Mouse (Mus musculus): ENCODE measurements around the gene Zscan2.

Zscan2 gene

DNA sequence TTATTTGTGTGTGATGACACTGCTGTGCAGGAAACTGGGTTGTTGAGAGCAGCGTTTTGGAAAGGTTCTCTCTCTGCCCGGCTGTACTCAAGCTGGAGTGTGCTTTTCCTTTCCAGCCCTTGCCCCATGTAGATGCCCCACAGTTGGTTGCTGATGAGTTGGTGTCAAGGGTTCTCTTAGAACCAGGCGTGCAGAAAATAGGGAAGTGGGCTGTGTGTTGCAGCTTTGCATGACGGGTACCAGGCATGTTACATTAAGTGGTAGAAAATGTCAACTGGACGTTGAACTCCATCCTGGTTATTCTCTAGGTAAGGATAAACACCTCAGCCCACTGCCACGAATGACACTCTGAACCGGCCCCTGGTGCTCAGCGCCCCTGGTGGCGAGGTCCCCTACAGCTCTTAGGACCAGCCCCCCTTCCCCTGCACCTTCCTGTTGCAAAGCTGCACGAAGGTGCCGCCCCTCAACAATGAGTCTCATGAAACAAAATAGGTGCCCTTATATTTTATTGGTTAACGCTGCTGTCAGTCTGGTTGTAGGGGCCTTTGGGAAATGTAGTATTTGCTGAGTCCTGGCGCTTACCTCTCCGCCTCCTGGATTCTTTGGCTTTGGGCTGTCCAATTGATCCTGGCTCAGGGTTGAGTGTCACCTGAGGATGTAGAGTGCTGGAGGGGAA, 22.2 kb downstream of the Zscan2 start:
- peak; percentile 96 for DNase-seq (ENCODE audit: low read depth, low spot score)

- DNase-seq (ENCODE audit: low read depth, low spot score): peak; percentile 56
Measured at GRCm38 (mm10) chr7:80885666-80886065, 24.9 kb downstream of the Zscan2 start.

GRCm38 (mm10) chr7:80888595-80888994, 27.9 kb downstream of the Zscan2 start:
- DNase-seq (ENCODE audit: low read depth, low spot score): peak; percentile 58

- peak; percentile 94 for DNase-seq (ENCODE audit: low read depth, low spot score)
Measured at GRCm38 (mm10) chr7:80889021-80889511, 28.3 kb downstream of the Zscan2 start.

DNA sequence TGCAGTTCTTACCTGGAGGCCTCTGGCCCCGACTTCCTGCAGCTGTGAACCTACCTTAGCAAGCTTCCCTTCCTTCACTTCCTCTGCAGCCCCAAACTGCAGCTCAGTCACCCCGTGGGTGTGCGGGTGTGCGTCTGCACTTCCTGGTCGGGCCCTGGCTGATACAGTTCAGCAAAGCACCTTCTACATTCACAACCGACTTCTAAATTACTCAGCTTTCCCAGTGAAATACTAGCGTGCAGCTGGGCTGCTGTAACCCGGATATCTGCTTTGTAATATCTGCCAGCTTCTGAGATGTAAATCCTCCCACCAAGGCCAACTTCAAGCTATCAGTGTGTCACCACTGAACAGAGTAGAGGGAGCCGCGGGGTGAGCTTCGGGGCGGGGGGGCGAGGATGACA, 29.1 kb downstream of the Zscan2 start:
- DNase-seq (ENCODE audit: low read depth, low spot score): no peak

- DNase-seq (ENCODE audit: low read depth, low spot score): no peak
Measured at GRCm38 (mm10) chr7:80893086-80893752, 32.5 kb downstream of the Zscan2 start.

DNA sequence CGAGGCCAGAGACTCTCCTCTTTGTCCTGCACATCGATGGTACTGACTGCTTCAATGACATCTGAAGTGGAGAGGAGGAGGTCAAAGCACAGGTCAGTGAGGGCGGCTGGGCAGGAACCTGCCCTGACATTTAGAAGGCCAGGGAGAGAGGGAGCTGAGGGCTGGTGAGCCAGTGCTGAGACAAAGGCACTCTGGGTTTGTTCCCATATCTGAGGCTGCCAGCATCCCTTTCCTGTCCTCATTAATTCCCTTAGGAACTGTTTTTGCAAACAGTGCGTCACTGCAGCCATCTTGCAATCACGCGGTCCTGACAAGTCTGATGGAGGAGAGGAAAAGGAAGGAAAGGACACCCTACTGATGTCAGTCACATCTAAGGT, 33.0 kb downstream of the Zscan2 start:
- DNase-seq (ENCODE audit: low read depth, low spot score): no peak

- no peak for DNase-seq (ENCODE audit: low read depth, low spot score)
Measured at GRCm38 (mm10) chr7:80894196-80894595, 33.5 kb downstream of the Zscan2 start.

DNA sequence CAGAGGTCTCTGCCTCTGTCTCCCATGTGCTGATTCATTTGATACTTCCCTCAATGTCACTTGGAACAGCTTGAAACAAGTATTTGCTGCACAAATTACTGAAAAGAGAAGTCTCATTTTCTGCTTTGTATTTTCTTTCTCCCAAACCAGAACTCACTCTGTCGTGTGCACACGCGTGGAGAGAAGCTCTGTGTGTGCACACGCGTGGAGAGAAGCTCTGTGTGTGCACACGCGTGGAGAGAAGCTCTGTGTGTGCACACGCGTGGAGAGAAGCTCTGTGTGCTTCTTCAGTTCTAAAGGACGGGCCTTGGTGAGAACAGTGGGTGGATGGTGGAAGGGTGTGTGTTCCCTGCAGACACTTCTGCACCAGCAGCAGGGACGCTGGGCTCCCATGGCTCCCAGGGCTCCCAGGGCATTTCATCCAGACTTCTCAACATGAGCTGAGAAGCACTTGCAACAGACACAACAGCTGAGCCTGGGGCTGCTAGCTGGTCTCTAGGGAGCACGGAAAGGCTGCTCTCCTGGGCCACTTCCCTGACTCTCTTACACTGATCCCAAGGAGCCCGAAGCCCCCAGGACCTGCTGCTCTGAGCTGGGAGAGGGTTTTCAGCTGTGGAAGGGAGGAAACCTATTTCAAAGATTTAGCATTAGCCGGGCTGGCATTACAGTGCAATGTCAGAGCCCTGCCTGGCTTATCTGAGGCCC, 34.2 kb downstream of the Zscan2 start:
- no peak for DNase-seq (ENCODE audit: low read depth, low spot score)

GRCm38 (mm10) chr7:80897134-80897533, 36.4 kb downstream of the Zscan2 start:
- no peak for DNase-seq (ENCODE audit: low read depth, low spot score)

DNA sequence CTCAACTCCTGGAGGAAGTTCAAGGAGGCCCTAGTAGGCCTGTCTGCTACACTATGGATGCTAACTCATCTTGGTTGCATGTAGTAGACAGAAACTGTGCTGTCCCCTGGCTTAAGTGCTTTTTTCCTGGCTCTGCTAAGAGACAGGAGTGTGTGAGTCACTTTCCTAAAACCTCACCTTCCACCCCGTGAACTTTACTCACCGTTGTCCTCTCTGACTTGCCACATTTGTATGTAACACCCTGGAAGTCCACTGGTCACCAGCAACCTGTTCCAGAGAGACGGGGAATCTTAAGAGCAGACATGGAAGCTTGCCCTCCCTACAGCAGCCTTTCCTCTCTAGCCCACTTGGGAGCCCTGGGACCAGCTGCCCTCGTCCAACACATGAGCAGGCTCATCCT, 37.0 kb downstream of the Zscan2 start:
- DNase-seq (ENCODE audit: low read depth, low spot score): no peak

- peak; percentile 95 for DNase-seq (ENCODE audit: low read depth, low spot score)
Measured at GRCm38 (mm10) chr7:80900944-80901501, 40.3 kb downstream of the Zscan2 start, which contains the start of gene Wdr73. Gene Wdr73 (minus strand): TSS chr7:80901269.

GRCm38 (mm10) chr7:80901541-80902274, 41.0 kb downstream of the Zscan2 start:
- no peak for DNase-seq (ENCODE audit: low read depth, low spot score)

- no peak for DNase-seq (ENCODE audit: low read depth, low spot score)
Measured at GRCm38 (mm10) chr7:80903625-80904422, 43.1 kb downstream of the Zscan2 start.

DNA sequence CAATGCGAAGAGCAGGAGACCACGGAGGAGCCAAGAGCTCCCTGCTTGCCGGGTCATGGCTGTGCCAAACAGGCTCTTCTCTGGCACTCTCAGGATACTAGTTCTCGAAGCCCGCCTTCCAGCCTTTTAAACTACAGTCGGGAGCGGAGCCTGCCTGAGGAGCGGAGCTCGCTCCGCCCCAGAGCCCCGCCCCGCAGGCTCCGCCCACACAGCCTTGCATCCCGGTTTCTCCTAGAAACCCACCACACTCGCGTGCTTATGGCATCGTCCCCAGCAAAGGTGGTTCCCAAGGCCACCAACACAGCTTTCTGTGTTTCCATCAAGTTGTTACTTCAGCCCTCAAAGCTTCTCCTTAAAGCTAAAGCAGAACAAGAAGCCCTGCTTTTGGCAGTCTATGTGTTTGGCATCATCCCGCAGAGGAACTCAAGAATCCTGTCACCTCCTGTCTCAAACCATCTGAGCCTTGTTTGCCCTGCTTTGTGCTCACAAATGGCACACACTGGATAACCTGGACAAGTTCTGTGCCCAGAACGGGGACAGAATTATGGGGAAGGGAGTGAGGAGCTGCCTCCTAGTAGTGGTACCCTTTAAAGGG, 44.3 kb downstream of the Zscan2 start, which contains the start of gene Nmb:
Gene Nmb (minus strand): TSS at position 156 of the 595 bp plus-strand sequence.
- peak; percentile 80 for DNase-seq (ENCODE audit: low read depth, low spot score)

GRCm38 (mm10) chr7:80911053-80911452, 50.3 kb downstream of the Zscan2 start:
- DNase-seq (ENCODE audit: low read depth, low spot score): peak; percentile 96

DNA sequence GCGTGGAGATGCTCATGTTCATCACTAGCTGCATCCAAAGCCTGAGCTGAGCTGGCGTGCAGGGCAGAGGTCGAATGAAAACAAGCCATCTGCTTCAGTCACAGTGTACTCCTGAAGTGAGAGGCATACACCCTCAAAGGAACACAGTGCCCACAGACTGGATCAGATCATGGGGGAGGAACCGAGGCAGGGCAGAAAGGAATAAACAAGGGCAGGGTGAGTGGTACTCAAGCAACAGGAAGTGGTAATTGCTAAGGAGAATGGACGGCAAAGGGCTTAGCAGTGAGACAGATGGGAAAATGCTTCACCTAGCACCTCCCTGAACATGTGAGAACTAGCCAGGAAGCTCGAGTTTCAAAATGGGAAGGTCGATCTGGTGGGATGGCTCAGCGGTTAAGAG, 51.8 kb downstream of the Zscan2 start:
- peak; percentile 25 for DNase-seq (ENCODE audit: low read depth, low spot score)

DNA sequence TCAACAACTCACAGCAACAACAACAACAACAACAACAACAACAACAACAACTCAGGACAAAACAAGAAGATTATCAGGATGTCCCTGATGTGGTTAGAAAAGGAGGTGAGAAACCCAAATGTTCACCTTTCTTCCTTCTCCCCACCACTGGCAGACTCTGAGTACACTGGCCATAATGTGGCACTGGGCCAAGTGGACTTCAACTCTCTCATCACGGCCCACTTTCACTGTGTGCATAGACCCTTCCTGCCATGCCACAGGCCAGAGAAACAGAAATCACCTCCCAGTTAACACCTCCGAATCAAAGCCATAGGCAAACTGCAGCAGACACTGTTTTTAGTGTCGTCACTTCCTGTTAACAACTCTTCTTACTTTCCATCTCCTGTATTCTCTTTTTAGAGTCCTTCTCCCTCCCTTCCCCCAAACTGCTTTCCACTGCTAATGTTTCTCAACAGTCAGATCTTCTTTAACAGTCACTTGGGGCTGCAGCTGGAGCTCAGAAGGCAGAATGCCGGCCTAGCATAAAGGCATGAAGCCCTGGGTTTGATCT, 57.3 kb downstream of the Zscan2 start:
- no peak for DNase-seq (ENCODE audit: low read depth, low spot score)

DNA sequence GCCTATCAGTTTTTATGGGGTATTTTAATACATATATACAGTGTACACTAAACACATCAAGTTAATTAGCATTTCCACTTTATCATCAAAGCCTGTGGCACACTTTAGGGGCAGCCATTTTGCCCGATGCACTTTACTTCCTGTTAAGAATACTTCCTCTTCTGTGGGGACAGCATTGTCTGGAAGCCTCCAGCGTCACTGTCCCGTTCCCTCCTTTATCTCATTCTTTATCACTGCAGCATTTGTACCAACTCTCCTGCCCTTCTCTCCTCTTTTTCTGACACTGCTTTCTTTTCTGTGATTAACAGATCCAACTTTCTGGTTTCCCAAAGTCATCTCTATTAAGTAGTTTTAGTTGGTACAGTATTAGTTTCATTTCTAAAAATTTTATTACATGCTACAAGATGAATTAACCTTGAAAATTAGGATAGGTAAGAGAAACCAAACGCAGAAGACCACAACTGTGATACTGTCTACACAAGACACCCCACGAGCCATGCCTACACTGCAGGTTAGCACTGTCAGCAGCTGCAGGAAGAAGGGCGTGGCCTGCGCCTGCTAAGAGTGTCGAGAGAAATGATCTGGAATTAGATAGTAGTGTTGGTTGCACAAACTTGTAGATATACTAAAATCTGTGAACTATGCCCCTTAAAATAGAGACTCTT, 58.4 kb downstream of the Zscan2 start:
- no peak for DNase-seq (ENCODE audit: low read depth, low spot score)

Data from R1 (cell line).